Mouse (Mus musculus) layer of hippocampus, adult 9-11 months (tissue): ENCODE measurements around the gene Atad2b.
A peak's percentile ranks its signal among the peaks of the same experiment; 100 is the strongest.

ENCODE experiments used
- DNase-seq: peaks from one replicate; pipeline ENCODE4 v3.0.0; 2022

Gene Atad2b

GRCm38 (mm10) chr12:5087787-5088519, 170.8 kb downstream of the Atad2b start:
- DNase-seq: peak; percentile 88

- no peak for DNase-seq
Observed at GRCm38 (mm10) chr12:5088639-5089038, 171.5 kb downstream of the Atad2b start.
